Mouse (Mus musculus) frontal cortex, postnatal 14 days (tissue): ENCODE data around the gene Tmprss9.

Experiments
- DNase-seq, 2 experiments: peaks; one replicate each; pipeline ENCODE4 v3.0.0; 2022; ENCODE audit warnings: low spot score in 2 of 2

The Tmprss9 gene

DNA sequence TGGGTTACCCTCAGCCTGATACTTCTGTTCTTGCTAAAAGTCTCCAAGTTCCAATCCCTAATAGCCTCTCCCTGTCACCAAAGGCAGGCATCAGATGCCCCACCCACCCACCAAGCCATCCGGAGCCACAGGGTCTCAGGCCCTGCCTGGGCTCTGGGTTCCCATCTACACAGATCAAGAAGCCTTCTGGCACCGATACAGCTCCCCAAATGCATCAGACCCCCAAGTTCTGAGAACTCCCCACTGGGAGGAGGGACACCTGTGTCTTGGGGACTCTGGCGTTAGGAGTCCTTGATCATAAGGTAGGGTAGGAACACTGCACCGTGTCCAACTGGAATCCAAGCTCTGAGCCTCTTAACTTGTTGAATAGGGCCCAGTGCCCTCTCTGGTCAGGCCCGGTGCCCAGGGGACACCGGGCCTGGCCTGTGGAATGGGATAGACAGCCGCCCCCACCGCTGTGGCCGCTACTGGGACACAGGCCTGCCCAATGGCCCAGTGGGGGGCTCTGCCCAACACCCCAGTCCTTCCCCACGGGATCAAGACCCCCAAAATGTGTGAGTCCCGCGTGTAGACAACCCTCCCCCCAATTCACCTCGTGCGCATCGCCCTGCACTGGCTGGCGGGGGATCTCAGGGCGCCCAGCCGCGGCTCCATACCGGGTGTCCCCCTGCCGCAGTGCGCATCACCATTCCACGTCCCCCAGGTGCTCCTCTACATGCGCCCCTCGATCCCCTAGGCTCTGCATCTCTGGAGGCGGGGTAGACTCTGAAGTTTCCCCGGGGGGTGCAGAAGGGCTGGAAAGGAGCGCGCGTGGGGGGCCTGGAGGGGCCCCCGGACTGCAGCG is 28.3 kb upstream of the Tmprss9 start:
- DNase-seq = no peak

DNA sequence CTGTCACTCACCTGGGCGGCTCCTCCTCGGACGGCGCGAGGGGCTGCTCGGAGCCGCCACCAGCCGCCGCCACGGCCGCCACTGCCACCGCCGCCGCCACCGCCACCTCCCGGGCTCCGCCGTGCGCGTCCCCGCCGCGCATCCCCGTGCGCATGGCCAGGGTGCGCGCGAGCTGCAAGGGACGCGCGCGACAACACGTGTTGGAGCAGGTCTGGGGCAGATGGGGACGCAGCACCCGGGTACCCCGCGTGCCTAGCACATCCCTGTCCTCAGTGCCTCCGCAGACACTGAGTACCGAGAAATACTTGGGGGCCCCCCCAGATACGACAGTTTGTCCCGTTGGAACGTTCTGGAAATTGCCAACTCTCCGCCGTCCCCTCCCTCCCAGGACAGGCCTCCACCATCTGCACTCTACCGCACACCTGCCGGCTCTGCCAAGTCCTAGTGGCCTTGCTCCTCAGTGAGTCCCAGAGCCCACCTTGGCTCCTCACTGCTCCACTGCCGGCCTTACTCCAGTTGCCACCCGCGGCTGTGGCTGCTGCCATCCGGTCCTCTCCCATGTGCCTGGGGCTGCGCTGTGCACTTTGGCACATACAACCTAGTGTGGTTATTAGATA is 27.6 kb upstream of the Tmprss9 start, which contains the start of gene Lingo3:
Gene Lingo3, minus strand, starts transcription at position 109 of the 617 bp plus-strand sequence.
- DNase-seq = peak in 1 of 2 experiments; percentile 44

DNA sequence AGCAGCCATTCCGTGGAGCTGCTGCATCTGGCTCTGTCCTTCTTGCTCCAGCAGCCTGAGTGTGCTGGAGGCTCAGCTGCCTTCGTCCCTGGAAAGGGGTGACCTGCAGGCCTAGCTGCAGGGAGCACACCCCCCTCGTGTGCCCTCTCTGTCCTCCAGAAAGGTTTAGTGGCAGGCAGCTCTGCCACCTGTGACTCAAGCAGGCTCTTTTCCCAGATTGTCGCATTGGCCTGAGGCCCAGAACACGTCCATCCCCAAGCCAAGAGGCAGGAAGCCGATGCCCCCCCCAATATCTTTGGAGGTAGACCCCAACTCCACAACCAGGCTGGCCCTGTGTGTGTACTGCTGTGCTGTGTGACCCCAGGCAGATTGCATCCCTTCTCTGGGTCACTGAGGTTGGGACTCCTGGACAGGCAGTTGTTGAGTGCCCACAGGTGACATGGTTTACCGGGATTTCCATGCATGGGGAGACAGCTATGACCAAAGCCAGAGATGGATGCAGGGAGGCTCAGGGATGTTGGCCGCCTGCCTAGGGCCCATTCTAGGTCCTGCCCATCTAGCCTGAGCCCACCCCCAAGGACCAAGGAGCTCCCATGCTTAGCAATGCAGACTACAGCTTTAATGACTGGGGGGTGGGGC is 26.5 kb upstream of the Tmprss9 start:
- no peak for DNase-seq

DNA sequence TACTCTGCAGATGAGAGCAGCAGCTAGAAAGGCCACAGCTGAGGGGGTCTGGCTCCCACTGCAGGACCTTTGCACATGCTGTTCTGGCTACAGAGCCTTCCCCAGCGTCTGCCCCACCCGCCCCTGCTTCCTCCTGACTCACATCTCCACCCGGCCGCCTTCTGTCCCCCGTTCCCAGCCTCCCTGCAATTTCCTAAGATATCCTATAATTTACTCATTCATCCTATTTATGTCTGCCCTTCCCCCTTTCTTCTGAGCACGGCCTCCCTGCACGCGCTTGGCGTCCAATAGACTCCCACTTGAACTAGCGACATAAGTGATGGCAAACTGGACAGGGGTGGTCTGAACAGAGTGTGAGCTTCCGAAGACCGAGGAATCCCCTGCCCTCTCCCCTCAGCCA is 25.9 kb upstream of the Tmprss9 start:
- DNase-seq = no peak

DNA sequence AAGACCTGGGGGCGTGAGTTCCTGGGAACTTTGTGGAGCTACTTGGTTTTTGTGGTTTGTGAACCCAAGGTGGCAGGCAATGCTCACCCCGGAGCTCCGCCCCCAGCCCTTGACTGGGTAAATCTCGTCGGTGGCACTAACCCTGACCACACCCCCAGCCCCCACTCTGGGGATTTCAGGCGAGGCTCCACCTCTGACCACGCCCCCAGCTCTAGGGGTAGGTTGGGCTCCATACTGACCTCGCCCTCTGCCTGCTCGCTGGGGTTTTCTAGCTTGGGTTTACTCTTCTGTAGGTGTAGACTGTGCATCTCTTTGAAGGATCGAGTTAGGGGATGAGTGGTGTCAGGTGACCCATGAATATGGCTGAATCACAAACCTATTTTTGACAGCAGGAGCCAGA is 23.1 kb upstream of the Tmprss9 start:
- no peak for DNase-seq

DNA sequence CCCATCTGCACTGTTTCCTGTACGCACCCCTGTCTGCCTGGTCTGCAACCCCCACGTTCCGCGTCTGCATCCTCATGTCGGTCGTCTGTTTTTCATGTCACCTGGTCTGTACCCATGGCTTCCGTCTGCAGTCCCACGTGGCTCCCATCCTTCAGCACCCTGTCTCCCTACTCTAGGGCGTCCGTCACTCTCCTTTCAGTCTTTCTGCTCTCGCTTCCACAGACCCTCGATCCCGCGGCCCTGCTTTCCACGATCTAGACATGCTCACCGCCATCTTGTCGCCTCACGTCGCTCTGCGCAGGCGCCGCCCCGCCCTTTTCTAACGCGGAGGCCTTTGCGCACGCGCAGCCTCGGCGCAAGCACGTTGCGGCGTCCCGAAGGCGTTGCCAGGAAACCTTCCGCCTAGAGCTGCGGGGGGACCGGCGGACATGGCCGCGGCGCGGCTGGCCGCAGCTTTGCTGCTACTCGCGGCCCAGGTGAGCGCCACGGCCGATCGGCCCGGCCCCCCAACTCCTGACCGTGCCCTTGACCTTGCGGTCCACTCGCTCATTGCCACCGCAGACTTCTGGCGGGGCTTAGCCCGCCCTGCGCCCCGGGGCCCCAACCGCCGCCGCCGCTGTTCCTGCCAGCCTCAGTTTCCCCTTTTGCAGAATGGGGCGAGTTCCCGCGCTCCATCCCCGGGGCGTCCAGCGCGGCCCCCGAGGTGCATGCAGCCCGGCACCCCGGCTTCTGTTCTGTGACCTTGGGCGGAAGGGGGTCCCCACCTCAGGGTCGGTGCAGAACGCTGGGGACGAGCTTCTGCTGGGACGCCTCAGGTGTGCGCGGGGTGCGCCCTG is 16.5 kb upstream of the Tmprss9 start, which contains the start of the genes Lsm7 and Sppl2b:
Gene Lsm7, minus strand, starts transcription at position 297 of the 836 bp plus-strand sequence.
Gene Sppl2b, plus strand, starts transcription at position 363 of the 836 bp plus-strand sequence.
- peak; percentile 91 to 96 for DNase-seq

DNA sequence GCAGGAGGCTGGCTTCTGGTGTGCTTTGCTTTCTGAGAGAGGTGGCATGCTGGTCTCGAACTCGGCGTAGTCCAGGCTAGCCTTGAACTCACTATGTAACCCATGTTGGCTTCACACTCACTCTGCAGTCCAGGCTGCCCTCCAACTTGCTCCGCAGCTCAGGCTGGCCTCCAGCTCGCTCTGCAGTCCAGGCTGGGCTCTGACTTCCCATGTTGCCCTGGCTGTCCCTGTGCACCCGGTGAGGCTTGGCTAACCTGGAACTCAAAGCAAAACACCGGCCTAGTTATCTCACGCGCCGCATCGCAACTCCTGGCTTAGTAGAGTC is 15.9 kb upstream of the Tmprss9 start:
- DNase-seq = no peak

DNA sequence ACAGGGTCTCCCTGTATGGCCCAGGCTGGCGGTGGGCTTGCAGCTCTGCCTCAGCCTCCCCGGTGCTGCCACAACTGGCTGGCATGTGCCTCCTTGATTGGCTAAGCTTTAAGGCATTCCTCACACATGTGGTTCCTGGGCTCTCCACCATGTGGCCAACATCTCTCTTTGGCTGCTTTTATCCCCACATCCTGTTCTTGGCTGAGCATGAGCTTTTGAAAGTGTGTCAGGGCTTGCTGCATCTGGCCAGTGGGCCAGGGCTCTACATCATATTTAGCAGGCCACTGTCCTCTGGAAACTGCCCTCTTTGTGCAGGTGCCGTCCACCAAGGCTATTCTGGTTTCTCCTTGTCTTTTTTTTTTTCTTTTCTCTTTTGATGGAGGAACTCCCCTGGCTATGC is 15.4 kb upstream of the Tmprss9 start:
- DNase-seq = no peak

DNA sequence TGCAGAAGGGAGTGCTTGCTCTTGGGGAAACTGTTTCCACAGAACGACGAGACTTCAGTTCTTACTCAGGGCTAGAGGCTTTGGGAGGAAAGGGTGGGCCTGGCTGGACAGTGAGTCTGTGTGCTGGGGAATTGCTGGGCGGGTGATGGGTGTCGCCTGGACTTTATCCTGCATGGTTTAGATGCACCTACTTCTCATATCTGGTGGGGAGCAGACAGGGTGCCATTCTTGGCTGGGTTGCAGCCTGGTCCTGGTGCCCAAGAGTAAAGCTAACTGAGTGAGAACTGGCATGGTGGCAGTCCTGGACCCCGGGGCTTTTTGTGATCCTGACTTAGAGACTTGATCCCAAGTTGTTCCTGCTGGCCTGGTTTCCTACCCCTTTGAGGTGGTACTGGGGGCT is 14.7 kb upstream of the Tmprss9 start:
- no peak for DNase-seq

DNA sequence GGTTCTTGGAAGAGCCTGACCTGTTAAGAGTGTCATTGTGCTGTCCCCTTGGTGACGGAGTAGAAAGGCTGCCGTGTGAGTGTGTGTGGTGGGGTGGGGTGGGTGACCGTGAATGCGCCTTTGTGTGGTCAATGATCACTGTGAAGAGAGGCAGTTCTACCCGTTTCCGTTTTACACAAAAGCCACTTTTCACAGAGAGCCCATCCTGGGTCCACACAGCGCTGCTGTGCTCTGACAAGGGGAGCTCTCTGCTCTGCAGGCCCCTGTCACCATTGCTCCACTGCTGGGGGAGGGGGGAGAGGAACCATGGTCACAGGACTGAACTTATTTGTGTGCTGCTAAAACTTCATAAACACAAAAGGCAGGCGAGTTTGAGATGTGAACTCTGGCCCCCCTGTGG is 14.3 kb upstream of the Tmprss9 start:
- no peak for DNase-seq

DNA sequence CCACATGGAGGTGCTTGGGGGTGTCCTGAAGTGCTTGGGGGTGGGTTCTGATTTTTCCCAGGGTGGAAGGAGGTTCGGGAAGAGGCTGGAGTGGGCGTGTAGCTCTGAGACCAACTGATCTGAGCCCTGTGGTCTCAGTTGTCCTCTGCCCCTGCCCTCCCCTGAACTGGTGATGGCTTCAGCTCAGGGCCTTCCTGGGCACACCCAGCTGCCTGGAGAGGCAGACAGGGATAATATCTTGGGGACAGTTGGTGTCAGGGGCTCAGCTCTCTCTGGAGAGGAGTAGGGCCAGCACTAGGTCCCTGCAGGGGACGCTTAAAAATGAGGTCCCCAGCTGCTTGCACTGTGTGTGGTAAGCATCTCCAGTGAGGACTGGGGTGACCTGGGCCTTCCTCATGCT is 13.8 kb upstream of the Tmprss9 start:
- DNase-seq = no peak

DNA sequence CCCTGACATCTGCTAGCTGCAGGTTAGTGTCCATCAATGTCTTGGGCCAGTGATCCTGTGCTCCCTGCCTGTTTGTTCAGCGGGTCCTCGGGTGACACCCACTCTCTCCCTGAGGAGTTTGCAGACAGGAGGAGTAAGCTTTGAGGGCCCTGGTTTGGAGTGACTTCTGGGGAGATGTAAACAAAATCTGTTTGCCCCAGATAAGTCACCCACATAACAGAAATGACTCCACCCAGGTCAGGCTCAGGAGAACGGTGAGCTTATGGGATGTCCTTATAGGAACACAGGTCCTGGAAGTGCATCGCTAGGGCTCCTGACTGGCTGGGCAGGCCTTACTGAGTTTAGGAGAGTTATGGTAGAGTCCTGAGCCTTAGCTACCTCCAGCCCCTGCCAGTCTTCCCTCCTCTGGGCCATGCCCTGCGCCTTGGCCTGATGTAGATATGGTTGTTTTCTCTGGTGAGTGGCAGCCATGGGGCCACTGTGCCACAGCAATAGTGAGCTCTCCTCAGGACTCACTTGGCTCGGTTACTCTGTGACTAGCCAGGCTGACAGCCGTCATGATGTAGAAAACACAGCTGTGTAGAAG is 13.2 kb upstream of the Tmprss9 start:
- DNase-seq = no peak

DNA sequence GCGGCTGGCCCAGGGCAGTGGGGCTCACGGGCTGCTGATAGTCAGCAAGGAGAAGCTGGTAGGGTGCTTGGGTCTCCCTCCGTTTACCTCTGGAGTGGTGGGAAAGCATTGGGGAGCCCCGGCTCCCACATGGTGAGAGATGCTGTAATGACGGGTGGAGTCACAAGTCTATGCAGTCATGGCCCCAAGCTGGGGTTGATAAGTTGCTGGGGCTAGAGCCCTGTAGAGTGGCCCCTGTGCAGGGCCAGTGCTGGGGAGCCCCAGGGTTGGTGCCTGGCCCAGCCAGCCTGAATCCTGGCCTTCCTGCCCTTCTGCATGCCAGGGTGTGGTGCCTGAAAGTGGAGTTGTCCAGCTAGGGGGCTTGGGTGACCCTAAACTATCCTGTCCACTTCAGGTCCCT is 9.3 kb upstream of the Tmprss9 start:
- no peak for DNase-seq

DNA sequence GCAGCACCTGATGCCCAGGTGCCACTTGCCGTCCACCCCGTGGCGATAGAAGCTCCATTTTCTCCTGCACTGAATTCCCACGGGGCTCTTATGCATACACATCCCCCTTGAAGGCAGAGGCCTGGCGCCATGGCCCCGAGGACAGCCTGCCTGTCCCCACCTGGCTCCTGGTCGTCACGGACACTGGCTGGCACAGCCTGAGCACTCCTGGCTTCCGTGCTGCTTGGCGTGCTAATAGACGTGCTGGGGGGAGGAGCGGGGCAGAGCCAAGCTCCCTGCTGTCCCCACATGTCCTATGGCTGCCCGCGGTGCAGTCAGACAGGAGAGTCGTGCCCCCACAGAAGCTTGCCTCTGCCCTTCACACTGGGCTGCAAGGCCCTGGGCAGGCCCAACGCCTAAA is 7.2 kb upstream of the Tmprss9 start:
- no peak for DNase-seq

DNA sequence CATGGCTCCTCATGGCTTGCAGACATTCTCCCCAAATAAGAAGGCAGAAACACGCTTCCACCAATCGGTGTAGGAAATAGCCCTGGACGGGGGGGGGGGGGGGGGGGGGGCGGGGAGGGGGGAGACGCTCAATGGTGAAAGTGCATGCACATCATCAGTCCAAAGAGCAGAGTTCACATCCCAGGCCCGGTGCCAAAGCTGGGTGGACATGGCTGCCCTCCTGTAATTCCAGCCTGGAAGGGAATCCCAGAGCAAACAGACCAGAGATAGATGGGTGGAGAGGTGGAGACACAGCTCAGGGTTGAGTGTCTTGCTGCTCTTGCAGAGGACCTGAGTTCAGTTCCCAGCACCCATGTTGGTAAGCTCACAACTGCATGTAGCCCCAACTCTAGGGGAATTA is 655 bp upstream of the Tmprss9 start:
- no peak for DNase-seq

DNA sequence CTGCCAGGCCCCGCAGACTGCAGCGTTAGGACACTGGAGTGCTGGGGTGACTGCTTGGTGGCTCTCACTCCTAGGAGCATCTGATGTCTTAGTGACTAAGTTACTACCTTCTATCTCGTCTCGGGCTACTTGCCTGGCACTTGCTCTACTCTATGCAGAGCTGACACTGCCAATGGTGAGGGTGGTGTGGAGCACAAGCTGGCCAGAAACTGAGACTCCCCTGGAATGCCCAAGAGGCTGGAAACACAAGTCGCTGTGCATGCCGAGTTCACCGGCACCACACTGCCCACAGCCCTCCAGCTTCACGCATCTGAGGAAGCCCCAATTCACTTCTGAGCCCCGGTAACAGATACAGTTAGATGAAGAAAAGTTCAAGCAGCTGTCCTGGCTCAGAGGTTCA is 2.4 kb downstream of the Tmprss9 start:
- DNase-seq = no peak

DNA sequence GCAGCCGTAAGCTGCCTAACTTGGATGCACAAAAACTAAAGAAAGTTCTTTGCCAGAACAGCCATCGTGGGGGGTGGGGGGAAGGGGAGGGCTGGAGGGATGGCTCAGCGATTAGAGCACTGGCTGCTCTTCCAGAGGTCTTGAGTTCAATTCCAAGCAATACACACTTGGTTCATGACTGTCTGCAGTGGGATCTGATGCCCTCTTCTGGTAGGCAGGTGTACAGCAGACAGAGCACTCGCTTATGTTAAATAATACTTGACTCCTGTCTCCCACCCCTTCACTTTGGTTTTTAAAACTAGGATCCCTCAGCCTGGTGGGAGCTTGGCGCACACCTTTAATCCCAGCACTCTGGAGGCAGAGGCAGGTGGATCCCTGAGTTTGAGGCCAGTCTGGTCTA is 4.4 kb downstream of the Tmprss9 start:
- DNase-seq = peak in 1 of 2 experiments; percentile 64

DNA sequence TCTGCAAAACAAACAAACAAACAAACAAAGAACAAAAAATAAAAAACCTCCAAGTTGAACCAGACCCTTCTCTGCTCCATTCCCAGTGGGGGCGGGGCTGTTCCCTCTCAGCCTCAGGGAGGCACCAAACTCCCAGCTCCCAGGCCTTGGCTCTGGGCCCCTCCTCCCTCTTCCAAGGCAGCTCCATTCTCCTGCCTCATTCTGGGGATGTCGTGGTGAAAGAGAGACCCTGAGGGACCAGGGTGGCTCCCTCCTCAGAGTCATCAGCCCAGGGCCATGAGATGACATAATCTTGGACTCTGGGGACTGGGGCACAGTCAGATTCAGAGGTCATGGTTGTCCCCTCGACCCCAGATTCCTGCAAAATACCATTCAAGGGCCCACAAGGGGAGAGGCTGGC is 4.9 kb downstream of the Tmprss9 start:
- no peak for DNase-seq

DNA sequence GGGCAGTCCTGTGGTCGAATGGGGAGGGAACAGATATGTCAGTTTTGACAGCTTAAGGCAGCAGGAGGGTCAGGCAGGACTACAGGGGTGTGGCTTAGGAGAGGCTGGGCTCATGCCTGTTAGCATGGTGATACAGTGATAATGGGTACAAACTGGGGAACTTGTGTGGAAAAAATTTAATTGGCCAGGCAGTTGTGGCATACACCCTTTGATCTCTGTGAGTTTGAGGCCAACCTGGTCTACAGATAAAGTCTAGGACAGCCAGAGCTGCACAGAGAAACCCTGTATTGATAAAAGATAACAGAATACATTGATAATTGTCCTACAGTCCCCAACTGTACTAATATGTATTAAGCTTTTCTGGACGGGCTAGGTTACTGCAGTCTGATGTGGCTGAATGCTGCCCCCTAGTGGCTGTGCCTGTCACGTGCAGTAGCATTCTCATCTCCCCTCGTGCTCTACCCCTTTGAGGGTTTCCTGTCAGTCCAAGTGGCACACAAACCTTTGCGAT is 8.5 kb downstream of the Tmprss9 start:
- peak in 1 of 2 experiments; percentile 54 for DNase-seq

DNA sequence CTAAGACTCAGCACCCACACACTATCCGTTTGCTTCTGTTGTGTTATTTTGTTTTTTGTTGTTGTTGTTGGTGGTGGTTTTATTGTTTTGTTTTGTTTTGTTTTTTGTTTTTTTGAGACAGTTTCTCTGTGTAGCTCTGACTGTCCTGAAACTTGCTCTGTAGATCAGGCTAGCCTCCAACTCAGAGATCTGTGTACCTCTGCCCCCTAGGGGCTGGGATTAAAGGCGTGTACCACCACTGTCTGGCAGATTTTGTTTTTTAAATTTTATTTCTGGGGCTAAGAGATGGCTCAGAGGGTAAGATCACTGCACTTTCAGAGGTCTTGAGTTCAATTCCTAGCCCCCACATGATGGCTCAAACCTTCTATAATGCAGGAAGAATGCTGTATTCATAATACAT is 9.3 kb downstream of the Tmprss9 start:
- no peak for DNase-seq

DNA sequence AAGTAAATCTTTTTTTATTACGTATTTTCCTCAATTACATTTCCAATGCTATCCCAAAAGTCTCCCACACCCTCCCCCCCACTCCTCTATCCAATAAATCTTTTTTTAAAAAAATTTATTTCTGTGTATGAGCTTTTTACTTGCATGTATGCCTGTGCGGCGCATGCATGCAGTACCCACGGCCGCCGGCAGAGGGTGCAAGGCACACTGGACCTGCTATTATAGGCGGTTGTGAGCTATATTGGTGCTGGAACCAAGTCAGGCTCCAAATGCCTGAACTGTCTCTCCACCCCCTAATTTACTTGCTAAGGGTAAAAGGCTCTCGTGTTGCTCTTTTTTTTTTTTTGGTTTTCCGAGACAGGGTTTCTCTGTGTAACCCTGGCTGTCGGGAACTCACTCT is 9.7 kb downstream of the Tmprss9 start:
- DNase-seq = peak; percentile 65 to 68
